Mouse (Mus musculus): ENCODE data around the gene Fem1b. TPM values are rescaled to one million over a fixed set of nuclear protein-coding genes. Genes with fewer than 3 reads are reported as not detected.
"Not testable (repeated sequence)": the region's sequence is repeated elsewhere in the genome, so short reads cannot be mapped to it uniquely, and the experiment has no call there.

Fem1b gene
- polyA plus RNA-seq, 1 experiment, result 16.5 TPM

GRCm38 (mm10) chr9:62816323-62817098 lies 4.8 kb upstream of the Fem1b start:
- Histone ChIP-seq H3K79me2 (ENCODE audit: control insufficient read depth, insufficient read depth) (no peaks in the 10 kb centered on the region), H3K4me3 (no peak overlapping the region), H3K4me2 (ENCODE audit: low read depth) (peak overlapping the region; percentile 53), H3ac (ENCODE audit: control insufficient read depth, insufficient read length) (no peak overlapping the region), H3K27me3 (ENCODE audit: control insufficient read depth, insufficient read depth, insufficient read length) (no peaks in the 10 kb centered on the region), H3K36me3 (ENCODE audit: control insufficient read depth, insufficient read depth) (no peaks in the 10 kb centered on the region)
- TF ChIP-seq MYOG (IDR thresholded peaks at IDR 0.05; ENCODE audit: control insufficient read depth in 1 of 3, insufficient read depth in 1 of 3, insufficient read length in 2 of 3, low read depth in 2 of 3), result no peak
- TF ChIP-seq MAX (IDR thresholded peaks at IDR 0.05; ENCODE audit: low read depth), result no peak
- no peak for TF ChIP-seq TCF3 (IDR thresholded peaks at IDR 0.05; ENCODE audit: insufficient read length, low read depth)

- TF ChIP-seq USF1 (IDR thresholded peaks at IDR 0.05; ENCODE audit: low read depth), result no peak
- H3K27me3 ChIP-seq (ENCODE audit: control insufficient read depth, insufficient read depth, insufficient read length), result no peaks in the 10 kb centered on the region
- H3K79me2 ChIP-seq (ENCODE audit: control insufficient read depth, insufficient read depth), result peaks cover 15% of the 10 kb centered on the region
- no peak overlapping the region for H3K4me2 ChIP-seq (ENCODE audit: low read depth)
- no peak overlapping the region for H3K4me3 ChIP-seq
- H3K36me3 ChIP-seq (ENCODE audit: control insufficient read depth, insufficient read depth), result no peaks in the 10 kb centered on the region
- no peak overlapping the region for H3ac ChIP-seq (ENCODE audit: control insufficient read depth, insufficient read length)
Measured at GRCm38 (mm10) chr9:62814751-62815150, 3.0 kb upstream of the Fem1b start.

- peak overlapping the region; percentile 90 for H3K4me3 ChIP-seq
- peak overlapping the region; percentile 99 for H3ac ChIP-seq (ENCODE audit: control insufficient read depth, insufficient read length)
- peak overlapping the region; percentile 97 for H3K4me2 ChIP-seq (ENCODE audit: low read depth)
- no peaks in the 10 kb centered on the region for H3K36me3 ChIP-seq (ENCODE audit: control insufficient read depth, insufficient read depth)
- H3K79me2 ChIP-seq (ENCODE audit: control insufficient read depth, insufficient read depth), result peaks cover 38% of the 10 kb centered on the region
- no peak for TF ChIP-seq E2F4 (IDR thresholded peaks at IDR 0.05; ENCODE audit: insufficient read depth)
- peak; percentile 61 for TF ChIP-seq USF1 (IDR thresholded peaks at IDR 0.05; ENCODE audit: low read depth)
- TF ChIP-seq MAX (IDR thresholded peaks at IDR 0.05; ENCODE audit: low read depth), result no peak
- TF ChIP-seq MYOG (IDR thresholded peaks at IDR 0.05; ENCODE audit: control insufficient read depth in 1 of 3, insufficient read depth in 1 of 3, insufficient read length in 2 of 3, low read depth in 2 of 3), result peak in 2 of 3 experiments; percentile 11 to 83
- no peak for TF ChIP-seq REST (IDR thresholded peaks at IDR 0.05; ENCODE audit: insufficient read depth, insufficient read length)
- no peak for TF ChIP-seq SRF (IDR thresholded peaks at IDR 0.05; ENCODE audit: control insufficient read depth, insufficient read length, low read depth)
- peak; percentile 32 for TF ChIP-seq POLR2AphosphoS2 (IDR thresholded peaks at IDR 0.05; ENCODE audit: insufficient read length, low read depth)
- TF ChIP-seq CEBPB (IDR thresholded peaks at IDR 0.05; ENCODE audit: insufficient read depth, poor library complexity, severe bottlenecking), result no peak
- TF ChIP-seq POLR2A (IDR thresholded peaks at IDR 0.05; ENCODE audit: insufficient read length, low read depth), result no peak
- TF ChIP-seq MYOD1 (IDR thresholded peaks at IDR 0.05; ENCODE audit: control insufficient read depth in 1 of 3, insufficient read length in 2 of 3, low read depth in 2 of 3), result peak; percentile 44 to 77 (median 73)
- no peak for TF ChIP-seq TCF12 (IDR thresholded peaks at IDR 0.05; ENCODE audit: insufficient read depth, poor library complexity, severe bottlenecking)
- no peaks in the 10 kb centered on the region for H3K27me3 ChIP-seq (ENCODE audit: control insufficient read depth, insufficient read depth, insufficient read length)
Measured at GRCm38 (mm10) chr9:62812216-62813049, 699 bp upstream of the Fem1b start.

- H3K79me2 ChIP-seq (ENCODE audit: control insufficient read depth, insufficient read depth), result peaks cover 54% of the 10 kb centered on the region
Measured at GRCm38 (mm10) chr9:62810543-62811515, 905 bp downstream of the Fem1b start.

GRCm38 (mm10) chr9:62810095-62810494 lies 1.6 kb downstream of the Fem1b start:
- Histone ChIP-seq H3K27me3 (ENCODE audit: control insufficient read depth, insufficient read depth, insufficient read length) (no peaks in the 10 kb centered on the region), H3ac (ENCODE audit: control insufficient read depth, insufficient read length) (peak overlapping the region; percentile 99), H3K79me2 (ENCODE audit: control insufficient read depth, insufficient read depth) (peaks cover 61% of the 10 kb centered on the region), H3K4me2 (ENCODE audit: low read depth) (peak overlapping the region; percentile 88), H3K4me3 (peak overlapping the region; percentile 90), H3K36me3 (ENCODE audit: control insufficient read depth, insufficient read depth) (no peaks in the 10 kb centered on the region)
- TF ChIP-seq POLR2A (IDR thresholded peaks at IDR 0.05; ENCODE audit: insufficient read length, low read depth), result no peak
- TF ChIP-seq SRF (IDR thresholded peaks at IDR 0.05; ENCODE audit: control insufficient read depth, insufficient read length, low read depth), result no peak
- no peak for TF ChIP-seq CEBPB (IDR thresholded peaks at IDR 0.05; ENCODE audit: insufficient read depth, poor library complexity, severe bottlenecking)
- TF ChIP-seq MAX (IDR thresholded peaks at IDR 0.05; ENCODE audit: low read depth), result no peak
- TF ChIP-seq MYOD1 (IDR thresholded peaks at IDR 0.05; ENCODE audit: control insufficient read depth in 1 of 3, insufficient read length in 2 of 3, low read depth in 2 of 3), result no peak
- no peak for TF ChIP-seq E2F4 (IDR thresholded peaks at IDR 0.05; ENCODE audit: insufficient read depth)
- no peak for TF ChIP-seq POLR2AphosphoS2 (IDR thresholded peaks at IDR 0.05; ENCODE audit: insufficient read length, low read depth)
- no peak for TF ChIP-seq REST (IDR thresholded peaks at IDR 0.05; ENCODE audit: insufficient read depth, insufficient read length)
- TF ChIP-seq USF1 (IDR thresholded peaks at IDR 0.05; ENCODE audit: low read depth), result no peak

More at GRCm38 (mm10) chr9:62810543-62811515, 905 bp downstream of the Fem1b start:
- peak overlapping the region; percentile 90 for H3K4me3 ChIP-seq
- H3K4me2 ChIP-seq (ENCODE audit: low read depth), result peak overlapping the region; percentile 88
- H3K27me3 ChIP-seq (ENCODE audit: control insufficient read depth, insufficient read depth, insufficient read length), result no peaks in the 10 kb centered on the region
- H3K36me3 ChIP-seq (ENCODE audit: control insufficient read depth, insufficient read depth), result no peaks in the 10 kb centered on the region
- TF ChIP-seq POLR2A (IDR thresholded peaks at IDR 0.05; ENCODE audit: insufficient read length, low read depth) (peak; percentile 38), E2F4 (IDR thresholded peaks at IDR 0.05; ENCODE audit: insufficient read depth) (no peak), POLR2AphosphoS2 (IDR thresholded peaks at IDR 0.05; ENCODE audit: insufficient read length, low read depth) (peak; percentile 57), MYOD1 (IDR thresholded peaks at IDR 0.05; ENCODE audit: control insufficient read depth in 1 of 3, insufficient read length in 2 of 3, low read depth in 2 of 3) (peak in 1 of 3 experiments; percentile 2)
- peak overlapping the region; percentile 99 for H3ac ChIP-seq (ENCODE audit: control insufficient read depth, insufficient read length)

GRCm38 (mm10) chr9:62799218-62799617 lies 12.5 kb downstream of the Fem1b start:
- H3K27me3 ChIP-seq (ENCODE audit: control insufficient read depth, insufficient read depth, insufficient read length); H3ac ChIP-seq (ENCODE audit: control insufficient read depth, insufficient read length); H3K4me2 ChIP-seq (ENCODE audit: low read depth); H3K4me3 ChIP-seq: not testable (repeated sequence)
- H3K79me2 ChIP-seq (ENCODE audit: control insufficient read depth, insufficient read depth), result peaks cover 89% of the 10 kb centered on the region
- peaks cover 50% of the 10 kb centered on the region for H3K36me3 ChIP-seq (ENCODE audit: control insufficient read depth, insufficient read depth)
